Mouse (Mus musculus) MEL (cell line): ENCODE data around the gene Trim40. TPM values are rescaled to one million over a fixed set of nuclear protein-coding genes. Genes with fewer than 3 reads are reported as not detected.

Experiments used
- DNase-seq: peaks from one replicate; pipeline ENCODE4 v3.0.0; 2011; ENCODE audit warnings: low read depth, low spot score
- H3K27ac ChIP-seq: 2 replicates; pipeline ENCODE4 v1.5.1; 2012; ENCODE audit warnings: low read depth, mild to moderate bottlenecking, control low read depth, low read length, moderate library complexity; ENCODE audit not compliant: control insufficient read depth
- H3K27me3 ChIP-seq, 2 experiments: fragments of 150-350 bp in 1 of 2; sonication (generic) in 1 of 2; 2 replicates each; pipeline ENCODE4 v1.6.1; 2012; ENCODE audit warnings: low read length in 2 of 2, mild to moderate bottlenecking in 2 of 2, improper control_type of control experiment in 1 of 2, moderate library complexity in 1 of 2; ENCODE audit not compliant: insufficient read depth in 2 of 2, control insufficient read depth in 1 of 2
- H3K36me3 ChIP-seq, 2 experiments: 2 replicates each; pipeline ENCODE4 v1.6.1; 2012 to 2014; ENCODE audit warnings: low read length in 2 of 2, improper control_type of control experiment in 1 of 2, inconsistent platforms in 1 of 2, mild to moderate bottlenecking in 1 of 2; ENCODE audit not compliant: insufficient read depth in 2 of 2, control insufficient read depth in 1 of 2
- H3K4me1 ChIP-seq, 2 experiments: fragments of 150-350 bp in 1 of 2; sonication (generic) in 1 of 2; 2 replicates each; pipeline ENCODE4 v1.6.1; 2012; ENCODE audit warnings: low read length in 2 of 2, improper control_type of control experiment in 1 of 2, mild to moderate bottlenecking in 1 of 2; ENCODE audit not compliant: insufficient read depth in 2 of 2, control insufficient read depth in 1 of 2
- H3K4me3 ChIP-seq, 2 experiments: fragments of 150-350 bp in 1 of 2; sonication (generic) in 1 of 2; 2 replicates each; pipeline ENCODE4 v1.5.1; 2012; ENCODE audit warnings: low read depth in 2 of 2, low read length in 2 of 2, mild to moderate bottlenecking in 2 of 2, moderate library complexity in 2 of 2, control low read depth in 1 of 2, improper control_type of control experiment in 1 of 2; ENCODE audit not compliant: control insufficient read depth in 1 of 2, insufficient read depth in 1 of 2
- H3K79me2 ChIP-seq: 2 replicates; pipeline ENCODE4 v1.6.1; 2012; ENCODE audit warnings: mild to moderate bottlenecking, low read length, moderate library complexity; ENCODE audit not compliant: control insufficient read depth, poor library complexity, insufficient read depth
- H3K9ac ChIP-seq: 2 replicates; pipeline ENCODE4 v1.6.1; 2012; ENCODE audit warnings: low read depth, mild to moderate bottlenecking, control low read depth, low read length, moderate library complexity; ENCODE audit not compliant: control insufficient read depth, poor library complexity, severe bottlenecking
- H3K9me3 ChIP-seq: fragments of 150-350 bp; sonication (generic); replicated peaks from 2 replicates; pipeline ENCODE4 v1.6.1; 2012; ENCODE audit warnings: mild to moderate bottlenecking, low read length, improper control_type of control experiment, moderate library complexity; ENCODE audit not compliant: insufficient read depth
- CHD1 ChIP-seq: IDR thresholded peaks from 2 replicates; pipeline ENCODE4 v1.6.1; 2012; ENCODE audit warnings: low read depth, mild to moderate bottlenecking, inconsistent platforms, low read length, improper control_type of control experiment
- CHD2 ChIP-seq: IDR thresholded peaks from 2 replicates; pipeline ENCODE4 v1.6.1; 2011; ENCODE audit warnings: low read length, improper control_type of control experiment
- CTCF ChIP-seq, 3 experiments: IDR thresholded peaks in 2 of 3; conservative IDR thresholded peaks in 1 of 3; 2 replicates each; pipeline ENCODE4 v1.5.1; 2011 to 2012; ENCODE audit warnings: low read length in 3 of 3, low read depth in 2 of 3, mild to moderate bottlenecking in 2 of 3, improper control_type of control experiment in 1 of 3, inconsistent platforms in 1 of 3, mixed read lengths in 1 of 3, moderate library complexity in 1 of 3; ENCODE audit not compliant: control insufficient read depth in 1 of 3, insufficient read depth in 1 of 3, poor library complexity in 1 of 3, severe bottlenecking in 1 of 3
- ELF1 ChIP-seq: IDR thresholded peaks from 2 replicates; pipeline ENCODE4 v1.6.1; 2014; ENCODE audit warnings: low read depth, mild to moderate bottlenecking, inconsistent platforms, low read length, improper control_type of control experiment, moderate library complexity
- GATA1 ChIP-seq: IDR thresholded peaks from 2 replicates; pipeline ENCODE4 v1.6.1; 2011; ENCODE audit warnings: low read depth, low read length, improper control_type of control experiment
- HCFC1 ChIP-seq: IDR thresholded peaks from 2 replicates; pipeline ENCODE4 v1.6.1; 2012; ENCODE audit warnings: low read depth, mild to moderate bottlenecking, inconsistent platforms, low read length, improper control_type of control experiment, moderate library complexity
- KAT2A ChIP-seq: conservative IDR thresholded peaks from 2 replicates; pipeline ENCODE4 v1.6.1; 2012; ENCODE audit warnings: low read depth, low read length, improper control_type of control experiment, inconsistent platforms
- MAZ ChIP-seq: IDR thresholded peaks from 2 replicates; pipeline ENCODE4 v1.6.1; 2012; ENCODE audit warnings: low read depth, mild to moderate bottlenecking, inconsistent platforms, low read length, improper control_type of control experiment
- MEF2A ChIP-seq: IDR thresholded peaks from 2 replicates; pipeline ENCODE4 v1.6.1; 2014; ENCODE audit warnings: low read depth, mild to moderate bottlenecking, inconsistent platforms, low read length, improper control_type of control experiment; ENCODE audit not compliant: poor library complexity, insufficient replicate concordance, severe bottlenecking; ENCODE audit errors: extremely low read depth
- MXI1 ChIP-seq: IDR thresholded peaks from 2 replicates; pipeline ENCODE4 v1.6.1; 2011; ENCODE audit warnings: mild to moderate bottlenecking, low read depth, low read length, improper control_type of control experiment
- NELFE ChIP-seq: IDR thresholded peaks from 2 replicates; pipeline ENCODE4 v1.6.1; 2011; ENCODE audit warnings: low read depth, low read length, improper control_type of control experiment
- POLR2AphosphoS5 ChIP-seq: IDR thresholded peaks from 2 replicates; pipeline ENCODE4 v1.6.1; 2012; ENCODE audit warnings: low read depth, borderline replicate concordance, mild to moderate bottlenecking, inconsistent platforms, low read length, moderate library complexity, mixed read lengths
- RAD21 ChIP-seq: IDR thresholded peaks from 2 replicates; pipeline ENCODE4 v1.6.1; 2011; ENCODE audit warnings: mild to moderate bottlenecking, low read depth, low read length, improper control_type of control experiment
- RCOR1 ChIP-seq: IDR thresholded peaks from 2 replicates; pipeline ENCODE4 v1.6.1; 2012; ENCODE audit warnings: low read depth, mild to moderate bottlenecking, inconsistent platforms, low read length, improper control_type of control experiment
- SMC3 ChIP-seq: IDR thresholded peaks from 2 replicates; pipeline ENCODE4 v1.6.1; 2011; ENCODE audit warnings: low read depth, low read length, improper control_type of control experiment
- TAL1 ChIP-seq: IDR thresholded peaks from 2 replicates; pipeline ENCODE4 v1.6.1; 2012; ENCODE audit warnings: mild to moderate bottlenecking, inconsistent platforms, low read length, moderate library complexity, mixed read lengths
- TBP ChIP-seq: IDR thresholded peaks from 2 replicates; pipeline ENCODE4 v1.8.0; 2011; ENCODE audit warnings: low read depth, low read length, improper control_type of control experiment
- TCF12 ChIP-seq: IDR thresholded peaks from 2 replicates; pipeline ENCODE4 v1.6.1; 2014; ENCODE audit warnings: low read depth, mild to moderate bottlenecking, inconsistent platforms, low read length, improper control_type of control experiment, moderate library complexity
- UBTF ChIP-seq: IDR thresholded peaks from 2 replicates; pipeline ENCODE4 v1.6.1; 2012; ENCODE audit warnings: low read depth, mild to moderate bottlenecking, inconsistent platforms, low read length, improper control_type of control experiment, moderate library complexity, borderline replicate concordance; ENCODE audit not compliant: insufficient read depth
- USF2 ChIP-seq, 2 experiments: IDR thresholded peaks; 2 replicates each; pipeline ENCODE4 v1.6.1; 2011 to 2012; ENCODE audit warnings: improper control_type of control experiment in 2 of 2, low read length in 2 of 2, borderline replicate concordance in 1 of 2, inconsistent platforms in 1 of 2, low read depth in 1 of 2, mild to moderate bottlenecking in 1 of 2; ENCODE audit not compliant: insufficient read depth in 1 of 2
- ZKSCAN1 ChIP-seq: IDR thresholded peaks from 2 replicates; pipeline ENCODE4 v1.6.1; 2012; ENCODE audit warnings: low read depth, mild to moderate bottlenecking, inconsistent platforms, low read length, improper control_type of control experiment, moderate library complexity
- ZMIZ1 ChIP-seq: IDR thresholded peaks from 2 replicates; pipeline ENCODE4 v1.6.1; 2012; ENCODE audit warnings: low read depth, mild to moderate bottlenecking, inconsistent platforms, low read length, improper control_type of control experiment, moderate library complexity
- ZNF384 ChIP-seq: IDR thresholded peaks from 2 replicates; pipeline ENCODE4 v1.6.1; 2012; ENCODE audit warnings: low read depth, mild to moderate bottlenecking, inconsistent platforms, low read length, improper control_type of control experiment
- polyA plus RNA-seq, 2 experiments: library from polyadenylated mRNA; stranded (reverse) in 1 of 2; unstranded in 1 of 2; fragments of >175 nt in 1 of 2; fragments of >200 nt in 1 of 2; gene quantifications; 2 replicates each; pipeline versions ENCODE4 v1.2.1 to v1.2.4; 2012; ENCODE audit warnings: low replicate concordance in 2 of 2, low read depth in 1 of 2; ENCODE audit not compliant: insufficient read length in 2 of 2, insufficient read depth in 1 of 2, missing spikeins in 1 of 2
- total RNA-seq: library from RNA; depleted of rRNA; stranded (reverse); fragments of 300-350 nt; gene quantifications from 2 replicates; pipeline ENCODE4 v1.2.3, GENCODE M21; 2012

Trim40 gene
- total and polyA plus RNA-seq, 3 experiments: 0.04 TPM; not detected in 1

- Histone ChIP-seq H3K4me3 (no peak overlapping the region), H3K9me3 (no peaks in the 10 kb centered on the region), H3K36me3 (no peaks in the 10 kb centered on the region), H3K9ac (no peak overlapping the region), H3K27ac (no peak overlapping the region), H3K4me1 (no peaks in the 10 kb centered on the region), H3K79me2 (no peaks in the 10 kb centered on the region), H3K27me3 (no peaks in the 10 kb centered on the region)
- TF ChIP-seq RCOR1: no peak
- no peak for TF ChIP-seq SMC3
- TF ChIP-seq USF2 (IDR thresholded peaks at IDR 0.05; ENCODE audit: borderline replicate concordance in 1 of 2, insufficient read depth in 1 of 2, low read depth in 1 of 2, low read length in 2 of 2): no peak
- no peak for TF ChIP-seq ZMIZ1
- no peak for TF ChIP-seq ELF1
- no peak for TF ChIP-seq TCF12
- TF ChIP-seq POLR2AphosphoS5: no peak
- TF ChIP-seq GATA1: no peak
- no peak for TF ChIP-seq CHD2
- TF ChIP-seq NELFE: no peak
- no peak for TF ChIP-seq ZKSCAN1
- TF ChIP-seq UBTF: no peak
- no peak for TF ChIP-seq ZNF384
- TF ChIP-seq KAT2A: no peak
- no peak for TF ChIP-seq TAL1
- no peak for TF ChIP-seq MEF2A
- no peak for TF ChIP-seq CHD1
- DNase-seq: no peak
Observed at GRCm38 (mm10) chr17:36851627-36852026, 38.3 kb downstream of the Trim40 start.

DNA sequence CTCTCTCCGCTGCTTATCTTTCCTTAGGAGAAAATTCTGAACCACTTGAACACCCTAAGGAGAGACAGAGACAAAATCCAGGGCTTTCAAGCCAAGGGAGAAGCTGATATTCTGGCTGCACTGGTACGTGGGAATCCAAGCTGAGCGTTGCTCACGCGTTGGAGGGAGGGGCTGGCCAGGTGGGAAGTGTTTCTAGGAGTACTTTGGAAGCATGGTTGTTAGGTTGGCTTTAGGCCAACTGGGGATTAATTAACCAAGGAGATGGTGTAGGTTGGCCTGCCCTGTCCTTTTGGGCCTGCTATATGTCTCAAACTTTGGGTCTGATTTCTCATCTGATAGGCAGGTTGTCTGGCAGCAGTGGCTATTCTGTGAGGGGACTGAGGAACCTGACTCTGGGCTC lies 38.7 kb downstream of the Trim40 start:
- Histone ChIP-seq H3K9me3 (no peaks in the 10 kb centered on the region), H3K27me3 (no peaks in the 10 kb centered on the region), H3K9ac (no peak overlapping the region), H3K36me3 (peaks cover 0 to 3% of the 10 kb centered on the region in 2 experiments; a peak in 2 of 4 replicates), H3K79me2 (no peaks in the 10 kb centered on the region), H3K4me3 (no peak overlapping the region), H3K4me1 (peaks cover 0 to 1% of the 10 kb centered on the region in 2 experiments; a peak in 1 of 4 replicates)
- DNase-seq: no peak
- TF ChIP-seq CTCF (IDR thresholded peaks at IDR 0.05 in 2 of 3, conservative IDR thresholded peaks at IDR 0.05 in 1 of 3; ENCODE audit: control insufficient read depth in 1 of 3, insufficient read depth in 1 of 3, low read depth in 2 of 3, low read length in 3 of 3, poor library complexity in 1 of 3, severe bottlenecking in 1 of 3) (no peak), ZMIZ1 (no peak), ELF1 (no peak), NELFE (no peak), HCFC1 (no peak), CHD2 (no peak), UBTF (no peak), TBP (no peak), MAZ (no peak), RAD21 (no peak), RCOR1 (no peak), KAT2A (no peak), MXI1 (no peak), MEF2A (no peak)
- TF ChIP-seq, all 39 proteins: peak for 0
- H3K27ac ChIP-seq: no peak overlapping the region
